Mouse (Mus musculus): ENCODE measurements around the gene Golga7b. TPM values are rescaled to one million over a fixed set of nuclear protein-coding genes. Genes with fewer than 3 reads are reported as not detected.
A peak's percentile ranks its signal among the peaks of the same experiment; 100 is the strongest.

Golga7b gene
- polyA plus RNA-seq, 1 experiment from 2014 or later, result 41.0 TPM

GRCm38 (mm10) chr19:42316998-42317397, 69.6 kb downstream of the Golga7b start:
- H3K4me1 ChIP-seq (replicated peaks; ENCODE audit: control insufficient read depth, insufficient read depth, low read length), result peaks cover 43% of the 10 kb centered on the region
- 21% methylated on average over 8 of the region's 8 CpGs for WGBS
- H3K9me3 ChIP-seq (ENCODE audit: control insufficient read depth, low read length), result no peaks in the 10 kb centered on the region
- no peaks in the 10 kb centered on the region for H3K27me3 ChIP-seq (replicated peaks; ENCODE audit: control insufficient read depth, insufficient read depth, low read length)
- no peak overlapping the region for H3K4me3 ChIP-seq (replicated peaks; ENCODE audit: low read length)
- 0 out of 2 replicates have a peak overlapping the region, but pooled peaks have one; percentile 6 for H3K4me2 ChIP-seq (ENCODE audit: low read length)
- peak; percentile 49 for ATAC-seq
- H3K36me3 ChIP-seq (ENCODE audit: control insufficient read depth, insufficient read depth), result no peaks in the 10 kb centered on the region
- H3K9ac ChIP-seq (replicated peaks; ENCODE audit: low read depth, low read length), result 0 out of 2 replicates have a peak overlapping the region, but pooled peaks have one; percentile 3
- H3K27ac ChIP-seq (ENCODE audit: low read length), result peak overlapping the region; percentile 83

GRCm38 (mm10) chr19:42317648-42318425, 70.5 kb downstream of the Golga7b start:
- WGBS, result 26% methylated on average over 18 of the region's 18 CpGs
- H3K4me1 ChIP-seq (replicated peaks; ENCODE audit: control insufficient read depth, insufficient read depth, low read length), result peaks cover 35% of the 10 kb centered on the region
- peak; percentile 54 for ATAC-seq
- H3K9ac ChIP-seq (replicated peaks; ENCODE audit: low read depth, low read length), result peak overlapping the region; percentile 32; the same call in 1 of the 2 replicates
- H3K36me3 ChIP-seq (ENCODE audit: control insufficient read depth, insufficient read depth), result no peaks in the 10 kb centered on the region
- no peak overlapping the region for H3K4me3 ChIP-seq (replicated peaks; ENCODE audit: low read length)
- peak overlapping the region; percentile 32 for H3K4me2 ChIP-seq (ENCODE audit: low read length)
- peak overlapping the region; percentile 83 for H3K27ac ChIP-seq (ENCODE audit: low read length)
- no peaks in the 10 kb centered on the region for H3K9me3 ChIP-seq (ENCODE audit: control insufficient read depth, low read length)
- H3K27me3 ChIP-seq (replicated peaks; ENCODE audit: control insufficient read depth, insufficient read depth, low read length), result no peaks in the 10 kb centered on the region

Small RNA genes within 50 kb of the gene (microRNA-seq; reads per million reads assigned to microRNA genes)
- gene Gm26339 (not detected), gene Mir3085 (2.1 reads per million, percentile 3 among the genes with 10 or more reads in this experiment)

Other genes with a start within 250 kb of the Golga7b start
- 0.30 and 0.51 TPM in 2 replicates for gene Ankrd2, start 211.6 kb upstream of the Golga7b start, polyA plus RNA-seq (2015; fragmentation: Nextera tagmentation; extraction: Ambion mirVana)
- 0.66 and 0.82 TPM in 2 replicates for gene Hoga1, start 202.0 kb upstream of the Golga7b start, polyA plus RNA-seq (2015; fragmentation: Nextera tagmentation; extraction: Ambion mirVana)
- gene 4933411K16Rik, start 195.3 kb upstream of the Golga7b start, polyA plus RNA-seq (2015; fragmentation: Nextera tagmentation; extraction: Ambion mirVana), result not detected in 2 replicates
- gene Morn4, start 161.2 kb upstream of the Golga7b start, polyA plus RNA-seq (2015; fragmentation: Nextera tagmentation; extraction: Ambion mirVana), result 181 and 182 TPM in 2 replicates
- gene Pi4k2a, start 157.1 kb upstream of the Golga7b start, polyA plus RNA-seq (2015; fragmentation: Nextera tagmentation; extraction: Ambion mirVana), result 28.8 and 31.9 TPM in 2 replicates
- gene Avpi1, start 118.5 kb upstream of the Golga7b start, polyA plus RNA-seq (2015; fragmentation: Nextera tagmentation; extraction: Ambion mirVana), result 7.4 and 7.5 TPM in 2 replicates
- gene Marveld1, start 100.2 kb upstream of the Golga7b start, polyA plus RNA-seq (2015; fragmentation: Nextera tagmentation; extraction: Ambion mirVana), result 1.5 and 2.0 TPM in 2 replicates
- 65.4 and 78.7 TPM in 2 replicates for gene Zfyve27, start 83.6 kb upstream of the Golga7b start, polyA plus RNA-seq (2015; fragmentation: Nextera tagmentation; extraction: Ambion mirVana)
- 1.2 and 1.5 TPM in 2 replicates for gene Sfrp5, start 45.3 kb upstream of the Golga7b start, polyA plus RNA-seq (2015; fragmentation: Nextera tagmentation; extraction: Ambion mirVana)
- 17.1 and 24.3 TPM in 2 replicates for gene Crtac1, start 184.2 kb downstream of the Golga7b start, polyA plus RNA-seq (2015; fragmentation: Nextera tagmentation; extraction: Ambion mirVana)